28 mouse cellular contexts compared by ENCODE assay signal in genomic region chr8:78812446-78812845, GRCm38 (mm10). TPM values are rescaled to one million over a fixed set of nuclear protein-coding genes. Genes with fewer than 3 reads are reported as not detected.
DNase-seq lines count a peak whose midpoint lies in the region; ATAC-seq and TF ChIP-seq lines count a peak whose summit lies in the region.
"Had no signal": no experiment of that assay in that cellular context is flagged by ENCODE, and none has a peak within 500 bp of the region (broad histone marks: within the 10 kb centered on the region; RNA-seq: fewer than 3 reads in every experiment).

No protein-coding gene starts in this region.

- no peak for ATAC-seq in embryonic facial prominence, embryonic 14.5 days (ENCODE audit: low read depth)
- no peak for ATAC-seq in intestine, postnatal 0 days
- no peak for ATAC-seq in intestine, embryonic 16.5 days
- no peak for ATAC-seq in stomach, embryonic 16.5 days (ENCODE audit: insufficient read depth, low FRiP score)
- ATAC-seq: activated CD4-positive, CD25-positive, alpha-beta regulatory T cell, adult 4 months; forebrain, embryonic 14.5 days had no signal

- peaks cover 69% of the 10 kb centered on the region for H3K36me3 ChIP-seq in embryonic facial prominence, embryonic 14.5 days (ENCODE audit: control insufficient read depth, insufficient read depth, low read length)
- H3K36me3 ChIP-seq in embryonic facial prominence, embryonic 10.5 days (replicated peaks): peaks cover 88% of the 10 kb centered on the region
- H3K36me3 ChIP-seq in intestine, postnatal 0 days (ENCODE audit: control insufficient read depth, insufficient read depth): peaks cover 41% of the 10 kb centered on the region
- H3K36me3 ChIP-seq in intestine, embryonic 16.5 days (ENCODE audit: control insufficient read depth, insufficient read depth, low read length): peaks cover 14% of the 10 kb centered on the region
- H3K36me3 ChIP-seq in liver, adult 2 months (ENCODE audit: control insufficient read depth, insufficient read depth, low read length): peaks cover 24% of the 10 kb centered on the region
- H3K36me3 ChIP-seq in stomach, embryonic 16.5 days (ENCODE audit: control insufficient read depth, insufficient read depth, low read length): peaks cover 6% of the 10 kb centered on the region; the same call in 1 of the 2 replicates

- no peak for TF ChIP-seq CTCF in intestine, postnatal 0 days (IDR thresholded peaks at IDR 0.05; ENCODE audit: low read depth)
- TF ChIP-seq CTCF in liver, adult 2 months (IDR thresholded peaks at IDR 0.05; ENCODE audit: low read depth, low read length): no peak

- H3K27ac ChIP-seq in embryonic facial prominence, embryonic 14.5 days (replicated peaks; ENCODE audit: low read depth, low read length): 0 out of 2 replicates have a peak overlapping the region, but pooled peaks have one; percentile 21
- H3K27ac ChIP-seq in embryonic facial prominence, embryonic 10.5 days (replicated peaks): no peak overlapping the region
- H3K27ac ChIP-seq in intestine, postnatal 0 days (ENCODE audit: low read depth, low read length): no peak overlapping the region
- H3K27ac ChIP-seq in intestine, embryonic 16.5 days (ENCODE audit: low read length): no peak overlapping the region
- H3K27ac ChIP-seq in liver, adult 2 months (replicated peaks; ENCODE audit: insufficient read depth, low read depth, low read length): peak overlapping the region; percentile 100
- H3K27ac ChIP-seq in stomach, embryonic 16.5 days (ENCODE audit: low read length): 0 out of 2 replicates have a peak overlapping the region, but pooled peaks have one; percentile 36
- H3K27ac ChIP-seq: heart, adult 2 months; heart, embryonic 13.5 days; limb, embryonic 13.5 days; midbrain, embryonic 12.5 days; neural tube, embryonic 12.5 days had no signal

- H3K27me3 ChIP-seq in embryonic facial prominence, embryonic 14.5 days (replicated peaks; ENCODE audit: control insufficient read depth, insufficient read depth, low read length): no peaks in the 10 kb centered on the region
- H3K27me3 ChIP-seq in embryonic facial prominence, embryonic 10.5 days (replicated peaks; ENCODE audit: low read depth, poor library complexity, severe bottlenecking): no peaks in the 10 kb centered on the region
- H3K27me3 ChIP-seq in intestine, postnatal 0 days (replicated peaks; ENCODE audit: control insufficient read depth, insufficient read depth, low read length): no peaks in the 10 kb centered on the region
- H3K27me3 ChIP-seq in intestine, embryonic 16.5 days (replicated peaks; ENCODE audit: control insufficient read depth, insufficient read depth, low read length): no peaks in the 10 kb centered on the region
- no peaks in the 10 kb centered on the region for H3K27me3 ChIP-seq in liver, adult 2 months (ENCODE audit: control insufficient read depth, insufficient read depth, low read length)
- H3K27me3 ChIP-seq in stomach, embryonic 16.5 days (ENCODE audit: control insufficient read depth, insufficient read depth, low read length): no peaks in the 10 kb centered on the region
- H3K27me3 ChIP-seq: CH12.LX; heart, embryonic 13.5 days; limb, embryonic 13.5 days; megakaryocyte, embryonic 14.5 days; midbrain, embryonic 12.5 days; neural tube, embryonic 12.5 days had no signal

- no peak overlapping the region; the same call in 1 of the 2 replicates for H3K4me2 ChIP-seq in embryonic facial prominence, embryonic 14.5 days (ENCODE audit: low read depth, low read length)
- H3K4me2 ChIP-seq in intestine, postnatal 0 days (replicated peaks; ENCODE audit: low read depth): peak overlapping the region; percentile 46
- no peak overlapping the region for H3K4me2 ChIP-seq in intestine, embryonic 16.5 days (ENCODE audit: low read depth, low read length)
- H3K4me2 ChIP-seq in stomach, embryonic 16.5 days (ENCODE audit: low read depth, low read length): peak overlapping the region; percentile 30
- H3K4me2 ChIP-seq: heart, embryonic 13.5 days; limb, embryonic 13.5 days; midbrain, embryonic 12.5 days; neural tube, embryonic 12.5 days had no signal

- H3K79me2 ChIP-seq in liver, adult 2 months (ENCODE audit: control insufficient read depth, insufficient read depth, low read length): no peaks in the 10 kb centered on the region

- H3K9ac ChIP-seq in embryonic facial prominence, embryonic 14.5 days (ENCODE audit: low read depth, low read length): no peak overlapping the region
- no peak overlapping the region for H3K9ac ChIP-seq in intestine, postnatal 0 days (ENCODE audit: low read depth, low read length)
- no peak overlapping the region for H3K9ac ChIP-seq in intestine, embryonic 16.5 days (ENCODE audit: low read depth, low read length)
- no peak overlapping the region for H3K9ac ChIP-seq in liver, adult 2 months (ENCODE audit: low read depth, low read length)
- no peak overlapping the region for H3K9ac ChIP-seq in stomach, embryonic 16.5 days (ENCODE audit: low read length)
- H3K9ac ChIP-seq: heart, embryonic 13.5 days; limb, embryonic 13.5 days; midbrain, embryonic 12.5 days; neural tube, embryonic 12.5 days had no signal

- no peaks in the 10 kb centered on the region for H3K4me1 ChIP-seq in embryonic facial prominence, embryonic 14.5 days (ENCODE audit: control insufficient read depth, insufficient read depth, low read length)
- no peaks in the 10 kb centered on the region; the same call in 1 of the 2 replicates for H3K4me1 ChIP-seq in embryonic facial prominence, embryonic 10.5 days
- no peaks in the 10 kb centered on the region for H3K4me1 ChIP-seq in intestine, postnatal 0 days (replicated peaks; ENCODE audit: control insufficient read depth, insufficient read depth, low read length)
- peaks cover 5% of the 10 kb centered on the region; the same call in 1 of the 2 replicates for H3K4me1 ChIP-seq in intestine, embryonic 16.5 days (ENCODE audit: control insufficient read depth, insufficient read depth, low read length)
- H3K4me1 ChIP-seq in liver, adult 2 months (ENCODE audit: control insufficient read depth, insufficient read depth, low read length): peaks cover 9% of the 10 kb centered on the region
- peaks cover 11% of the 10 kb centered on the region for H3K4me1 ChIP-seq in stomach, embryonic 16.5 days (ENCODE audit: control insufficient read depth, insufficient read depth, low read length)

- 86% methylated on average over 9 of the region's 9 CpGs for WGBS in embryonic facial prominence, embryonic 14.5 days
- WGBS in embryonic facial prominence, embryonic 10.5 days: 90% methylated on average over 9 of the region's 9 CpGs
- WGBS in intestine, postnatal 0 days: 87% methylated on average over 9 of the region's 9 CpGs
- WGBS in intestine, embryonic 16.5 days: 89% methylated on average over 9 of the region's 9 CpGs
- 16% methylated on average over 9 of the region's 9 CpGs for WGBS in liver, adult 2 months
- WGBS in stomach, embryonic 16.5 days: 81% methylated on average over 9 of the region's 9 CpGs

- DNase-seq in embryonic facial prominence, embryonic 14.5 days (ENCODE audit: low spot score): no peak
- DNase-seq in embryonic facial prominence, embryonic 10.5 days (ENCODE audit: low spot score): no peak
- peak; percentile 94 for DNase-seq in liver, adult 2 months (ENCODE audit: extremely low read depth, low read depth, low spot score)
- DNase-seq in liver: no peak
- DNase-seq: adrenal gland, adult 2 months; adrenal gland, postnatal 36 days; cerebellum, adult 8-10 months; cerebellum, postnatal 25 days; gastrocnemius, postnatal 36 days; heart, adult 2 months; heart, postnatal 10 days; kidney, postnatal 25 days; lung, adult 18-20 months; lung, postnatal 4 days; right cerebral cortex, adult 18-20 months; thymus, postnatal 14 days had no signal

- no peaks in the 10 kb centered on the region for H3K9me3 ChIP-seq in embryonic facial prominence, embryonic 14.5 days (ENCODE audit: control insufficient read depth, low read length)
- no peaks in the 10 kb centered on the region for H3K9me3 ChIP-seq in embryonic facial prominence, embryonic 10.5 days
- no peaks in the 10 kb centered on the region for H3K9me3 ChIP-seq in intestine, postnatal 0 days (ENCODE audit: control insufficient read depth)
- H3K9me3 ChIP-seq in intestine, embryonic 16.5 days (ENCODE audit: control insufficient read depth, low read length): no peaks in the 10 kb centered on the region
- H3K9me3 ChIP-seq in stomach, embryonic 16.5 days (replicated peaks; ENCODE audit: control insufficient read depth, low read length): no peaks in the 10 kb centered on the region
- H3K9me3 ChIP-seq: heart, embryonic 13.5 days; limb, embryonic 13.5 days; megakaryocyte, embryonic 14.5 days; midbrain, embryonic 12.5 days; neural tube, embryonic 12.5 days had no signal

- no peak for TF ChIP-seq POLR2A in liver, adult 2 months (IDR thresholded peaks at IDR 0.05; ENCODE audit: extremely low read depth, insufficient read depth, low read length)

- H3K4me3 ChIP-seq in embryonic facial prominence, embryonic 14.5 days (ENCODE audit: low read depth, low read length): no peak overlapping the region
- no peak overlapping the region for H3K4me3 ChIP-seq in embryonic facial prominence, embryonic 10.5 days
- no peak overlapping the region for H3K4me3 ChIP-seq in intestine, postnatal 0 days (ENCODE audit: low read depth, low read length)
- no peak overlapping the region for H3K4me3 ChIP-seq in intestine, embryonic 16.5 days (ENCODE audit: low read length)
- H3K4me3 ChIP-seq in liver, adult 2 months (ENCODE audit: insufficient read depth, low read depth, low read length): peak overlapping the region; percentile 53; the same call in 1 of the 2 replicates
- 0 out of 2 replicates have a peak overlapping the region, but pooled peaks have one; percentile 8 for H3K4me3 ChIP-seq in stomach, embryonic 16.5 days (replicated peaks; ENCODE audit: low read length)
- H3K4me3 ChIP-seq: heart, adult 2 months; heart, embryonic 13.5 days; limb, embryonic 13.5 days; megakaryocyte, embryonic 14.5 days; midbrain, embryonic 12.5 days; myocyte; neural tube, embryonic 12.5 days had no signal

RNA-seq across cellular contexts. Expression of gene Lsm6, which starts 8.5 kb away (rescaled TPM):
- polyA plus RNA-seq in embryonic facial prominence, embryonic 14.5 days (2014; fragmentation: Nextera tagmentation; extraction: Ambion mirVana): 284 and 311 TPM in 2 replicates
- polyA plus RNA-seq in embryonic facial prominence, embryonic 10.5 days (2016; fragmentation: Nextera tagmentation; extraction: Ambion mirVana): 291 and 299 TPM in 2 replicates
- 93.2 and 100.0 TPM in 2 replicates for polyA plus RNA-seq in intestine, postnatal 0 days (2015; fragmentation: Nextera tagmentation; extraction: Ambion mirVana)
- polyA plus RNA-seq in intestine, embryonic 16.5 days (2015; fragmentation: Nextera tagmentation; extraction: Ambion mirVana): 148 and 163 TPM in 2 replicates
- 29.8 and 38.3 TPM in 2 replicates for total RNA-seq in liver, adult 2 months (2014; rRNA removed)
- 10.6 and 10.9 TPM in 2 replicates for polyA plus RNA-seq in liver, adult 2 months (2012; rRNA removed)
- polyA plus RNA-seq in stomach, embryonic 16.5 days (2015; fragmentation: Nextera tagmentation; extraction: Ambion mirVana): 178 and 197 TPM in 2 replicates

Comparison
In these comparisons a context has a peak if more than half of its experiments do, and no peak if none do; other contexts are left out.
1. H3K27ac ChIP-seq: peak in embryonic facial prominence, embryonic 14.5 days (single experiment), liver, adult 2 months (single experiment) and stomach, embryonic 16.5 days (single experiment); none in embryonic facial prominence, embryonic 10.5 days (single experiment), intestine, postnatal 0 days (single experiment) and intestine, embryonic 16.5 days (single experiment).
2. H3K4me2 ChIP-seq: peak in intestine, postnatal 0 days (single experiment) and stomach, embryonic 16.5 days (single experiment); none in embryonic facial prominence, embryonic 14.5 days (single experiment) and intestine, embryonic 16.5 days (single experiment).
3. H3K4me3 ChIP-seq: peak in liver, adult 2 months (single experiment) and stomach, embryonic 16.5 days (single experiment); none in embryonic facial prominence, embryonic 14.5 days (single experiment), embryonic facial prominence, embryonic 10.5 days (single experiment), intestine, postnatal 0 days (single experiment) and intestine, embryonic 16.5 days (single experiment).